Mouse (Mus musculus) ES-E14 (cell line): Measurements from ENCODE around the gene Ncr1. TPM values are rescaled to one million over a fixed set of nuclear protein-coding genes. Genes with fewer than 3 reads are reported as not detected.
"Not testable (repeated sequence)": the region's sequence is repeated elsewhere in the genome, so short reads cannot be mapped to it uniquely, and the experiment has no call there.

Experiments used
- DNase-seq: peaks from one replicate; pipeline ENCODE4 v3.0.0-alpha.2; 2013; ENCODE audit warnings: low read depth, low spot score
- H3K27ac ChIP-seq: 2 replicates; pipeline ENCODE4 v1.5.1; 2012; ENCODE audit warnings: low read depth, mild to moderate bottlenecking, low read length, moderate library complexity, mixed read lengths; ENCODE audit not compliant: poor library complexity, insufficient read depth, severe bottlenecking
- H3K36me3 ChIP-seq: 2 replicates; pipeline ENCODE4 v1.6.1; 2012; ENCODE audit warnings: mild to moderate bottlenecking, low read length, moderate library complexity, mixed read lengths; ENCODE audit not compliant: control insufficient read depth, poor library complexity, insufficient read depth, severe bottlenecking
- H3K4me1 ChIP-seq, 2 experiments: fragments of 150-350 bp in 1 of 2; sonication (generic) in 1 of 2; 2 replicates each; pipeline ENCODE4 v1.6.1; 2012; ENCODE audit warnings: low read length in 2 of 2, mild to moderate bottlenecking in 1 of 2, mixed read lengths in 1 of 2; ENCODE audit not compliant: control insufficient read depth in 2 of 2, insufficient read depth in 2 of 2, poor library complexity in 1 of 2
- H3K4me3 ChIP-seq, 2 experiments: fragments of 150-350 bp in 1 of 2; sonication (generic) in 1 of 2; 2 replicates each; pipeline ENCODE4 v1.5.1; 2012; ENCODE audit warnings: low read length in 2 of 2, low read depth in 1 of 2, mild to moderate bottlenecking in 1 of 2, mixed read lengths in 1 of 2; ENCODE audit not compliant: insufficient read depth in 1 of 2, poor library complexity in 1 of 2, severe bottlenecking in 1 of 2
- H3K9ac ChIP-seq: 2 replicates; pipeline ENCODE4 v1.6.1; 2012; ENCODE audit warnings: low read depth, mild to moderate bottlenecking, low read length, mixed read lengths; ENCODE audit not compliant: poor library complexity, insufficient read depth, severe bottlenecking
- H3K9me3 ChIP-seq: fragments of 150-350 bp; sonication (generic); 2 replicates; pipeline ENCODE4 v1.6.1; 2012; ENCODE audit warnings: low read depth, mild to moderate bottlenecking, low read length; ENCODE audit not compliant: control insufficient read depth, insufficient read depth
- CHD2 ChIP-seq: IDR thresholded peaks from 2 replicates; pipeline ENCODE4 v1.6.1; 2014; ENCODE audit warnings: mild to moderate bottlenecking, low read depth, low read length, inconsistent platforms
- HCFC1 ChIP-seq: IDR thresholded peaks from 2 replicates; pipeline ENCODE4 v1.6.1; 2012; ENCODE audit warnings: low read length, inconsistent platforms, borderline replicate concordance; ENCODE audit not compliant: insufficient read depth
- MAFK ChIP-seq: IDR thresholded peaks from 2 replicates; pipeline ENCODE4 v1.6.1; 2014; ENCODE audit warnings: mild to moderate bottlenecking, low read depth, low read length, inconsistent platforms; ENCODE audit not compliant: insufficient read depth
- ZC3H11A ChIP-seq: IDR thresholded peaks from 2 replicates; pipeline ENCODE4 v1.6.1; 2012; ENCODE audit warnings: low read depth, mild to moderate bottlenecking, inconsistent platforms, low read length, borderline replicate concordance
- ZNF384 ChIP-seq: IDR thresholded peaks from 2 replicates; pipeline ENCODE4 v1.6.1; 2012; ENCODE audit warnings: low read depth, low read length, inconsistent platforms
- in situ Hi-C, 2 experiments: fragments of 600-800 bp; cut with MboI; formaldehyde crosslinking; loops; one replicate each; pipeline ENCODE4 v1.15.1; 2025; ENCODE audit warnings: low sequenced_read_pairs in 2 of 2, inconsistent platforms in 1 of 2; ENCODE audit not compliant: unreplicated experiment in 2 of 2
- total RNA-seq: library from RNA; depleted of rRNA; stranded (reverse); fragments of 300-350 nt; gene quantifications from 2 replicates; pipeline ENCODE4 v1.2.3, GENCODE M21; 2012; rRNA removed

Gene Ncr1
- total RNA-seq, result not detected in 2 replicates

- DNase-seq, result no peak
- H3K9ac ChIP-seq, result no peak within 1 kb of the TSS
- in situ Hi-C loops, result no loop called here
These were observed at the start of gene Ncr1 for GRCm38 (mm10) chr7:4337509-4337908. Ncr1 (plus strand) TSS chr7:4337724.

GRCm38 (mm10) chr7:4292638-4293037 is 44.9 kb upstream of the Ncr1 start:
- no peak overlapping the region for H3K27ac ChIP-seq
- no peak overlapping the region for H3K9ac ChIP-seq
- no peak for DNase-seq
- no peaks in the 10 kb centered on the region for H3K9me3 ChIP-seq
- no peaks in the 10 kb centered on the region for H3K4me1 ChIP-seq
- TF ChIP-seq ZC3H11A, result no peak
- no peak for TF ChIP-seq MAFK
- TF ChIP-seq CHD2, result no peak
- no peak for TF ChIP-seq ZNF384
- no peak for TF ChIP-seq HCFC1
- in situ Hi-C loops, result no loop called here
- H3K4me3 ChIP-seq, result no peak overlapping the region
- no peaks in the 10 kb centered on the region for H3K36me3 ChIP-seq

More at GRCm38 (mm10) chr7:4337509-4337908, at the start of gene Ncr1:
- Histone ChIP-seq H3K4me1 (no peaks in the 10 kb centered on the region), H3K36me3 (no peaks in the 10 kb centered on the region), H3K27ac (no peak within 1 kb of the TSS), H3K9me3 (no peaks in the 10 kb centered on the region), H3K4me3 (no peak within 1 kb of the TSS)
- TF ChIP-seq CHD2 (no peak), MAFK (no peak), ZNF384 (no peak), ZC3H11A (no peak), HCFC1 (no peak)

GRCm38 (mm10) chr7:4297189-4297588 is 40.3 kb upstream of the Ncr1 start:
- Histone ChIP-seq H3K27ac (no peak overlapping the region), H3K4me3 (no peak overlapping the region), H3K4me1 (no peaks in the 10 kb centered on the region), H3K9ac (no peak overlapping the region), H3K9me3 (no peaks in the 10 kb centered on the region), H3K36me3 (no peaks in the 10 kb centered on the region)
- TF ChIP-seq ZC3H11A (peak; percentile 34; the same call in 1 of the 2 replicates), ZNF384 (no peak)
- in situ Hi-C loops, result no loop called here
- peak; percentile 20 for DNase-seq

GRCm38 (mm10) chr7:4300166-4300565 is 37.4 kb upstream of the Ncr1 start:
- no peak overlapping the region for H3K9ac ChIP-seq
- H3K4me3 ChIP-seq, result no peak overlapping the region
- in situ Hi-C loops, result no loop called here
- H3K27ac ChIP-seq, result no peak overlapping the region
- no peaks in the 10 kb centered on the region for H3K4me1 ChIP-seq
- no peaks in the 10 kb centered on the region for H3K9me3 ChIP-seq
- no peak for TF ChIP-seq MAFK
- TF ChIP-seq CHD2, result no peak
- TF ChIP-seq HCFC1, result no peak
- TF ChIP-seq ZC3H11A, result no peak
- TF ChIP-seq ZNF384, result no peak
- H3K36me3 ChIP-seq, result no peaks in the 10 kb centered on the region
- DNase-seq, result no peak

- in situ Hi-C loops, result no loop called here
- no peaks in the 10 kb centered on the region for H3K9me3 ChIP-seq
- no peak overlapping the region for H3K4me3 ChIP-seq
- no peak overlapping the region for H3K27ac ChIP-seq
- DNase-seq, result no peak
- TF ChIP-seq ZNF384 (no peak), MAFK (peak; percentile 59), HCFC1 (no peak)
- H3K9ac ChIP-seq, result no peak overlapping the region
- H3K36me3 ChIP-seq, result no peaks in the 10 kb centered on the region
- H3K4me1 ChIP-seq, result no peaks in the 10 kb centered on the region
These were observed 34.1 kb upstream of the Ncr1 start for GRCm38 (mm10) chr7:4303457-4303856.

GRCm38 (mm10) chr7:4313109-4313508 is 24.4 kb upstream of the Ncr1 start:
- in situ Hi-C loops, H3K9ac ChIP-seq, H3K4me3 ChIP-seq, H3K27ac ChIP-seq, H3K9me3 ChIP-seq, H3K36me3 ChIP-seq: not testable (repeated sequence)
- peak; percentile 51 for DNase-seq
- peaks cover 0 to 12% of the 10 kb centered on the region in 2 experiments; a peak in 2 of 4 replicates for H3K4me1 ChIP-seq

GRCm38 (mm10) chr7:4313531-4313930 is 24.0 kb upstream of the Ncr1 start:
- H3K4me1 ChIP-seq, result peaks cover 0 to 12% of the 10 kb centered on the region in 2 experiments; a peak in 2 of 4 replicates
- in situ Hi-C loops, H3K36me3 ChIP-seq, H3K9ac ChIP-seq, H3K9me3 ChIP-seq, H3K4me3 ChIP-seq: not testable (repeated sequence)
- peak; percentile 1 for DNase-seq
- peak overlapping the region; percentile 40; the same call in 1 of the 2 replicates for H3K27ac ChIP-seq
